Mouse (Mus musculus) effector memory CD4-positive, alpha-beta T cell, adult 7 months (primary cell): ENCODE measurements around the gene Olfr286. TPM values are rescaled to one million over a fixed set of nuclear protein-coding genes. Genes with fewer than 3 reads are reported as not detected.

Experiments
- polyA plus RNA-seq: library from polyadenylated mRNA; unstranded; fragments of 100-300 nt; shearing (Covaris generic); gene quantifications from one replicate; pipeline ENCODE4 v1.2.1, GENCODE M21; 2017

Gene Olfr286
- polyA plus RNA-seq = 0.38 TPM

GRCm38 (mm10) chr15:98234350-98234749 is at the start of gene Olfr286:
Olfr286 (minus strand) TSS chr15:98234450.

GRCm38 (mm10) chr15:98257193-98257592 is 22.9 kb upstream of the Olfr286 start, which contains the start of gene H1fnt:
H1fnt (minus strand) TSS chr15:98257293.

GRCm38 (mm10) chr15:98220877-98221276 is 13.4 kb downstream of the Olfr286 start, which contains the start of the genes Gm44579 and Olfr287:
Gm44579 (minus strand) TSS chr15:98220977.
Olfr287 (minus strand) TSS chr15:98221056.

GRCm38 (mm10) chr15:98195442-98195841 is 38.8 kb downstream of the Olfr286 start, which contains the start of gene Olfr288:
Olfr288 (minus strand) TSS chr15:98195542.

Other genes starting within 250 kb of the Olfr286 start
- gene Col2a1, start 229.8 kb downstream of the Olfr286 start, polyA plus RNA-seq = 0.29 TPM
- 5.5 TPM for gene Pfkm, start 141.9 kb downstream of the Olfr286 start, polyA plus RNA-seq
- 37.6 TPM for gene Senp1, start 140.7 kb downstream of the Olfr286 start, polyA plus RNA-seq
- 14.8 TPM for gene Asb8, start 68.8 kb downstream of the Olfr286 start, polyA plus RNA-seq
- gene Ccdc184, start 67.3 kb downstream of the Olfr286 start, polyA plus RNA-seq = not detected
- not detected for gene Olfr288, start 38.9 kb downstream of the Olfr286 start, polyA plus RNA-seq
- gene Gm44579, start 13.5 kb downstream of the Olfr286 start, polyA plus RNA-seq = 0.33 TPM
- gene Olfr287, start 13.4 kb downstream of the Olfr286 start, polyA plus RNA-seq = not detected
- gene H1fnt, start 22.8 kb upstream of the Olfr286 start, polyA plus RNA-seq = not detected
- gene Zfp641, start 61.7 kb upstream of the Olfr286 start, polyA plus RNA-seq = not detected
- gene Olfr285, start 82.9 kb upstream of the Olfr286 start, polyA plus RNA-seq = 0.10 TPM
- not detected for gene Olfr284, start 106.5 kb upstream of the Olfr286 start, polyA plus RNA-seq
- gene Olfr283, start 146.5 kb upstream of the Olfr286 start, polyA plus RNA-seq = not detected
- gene Olfr282, start 196.8 kb upstream of the Olfr286 start, polyA plus RNA-seq = not detected
- gene Olfr281, start 218.1 kb upstream of the Olfr286 start, polyA plus RNA-seq = 0.55 TPM
- not detected for gene OR5BS1P, start 235.4 kb upstream of the Olfr286 start, polyA plus RNA-seq
- not detected for gene Lalba, start 248.3 kb upstream of the Olfr286 start, polyA plus RNA-seq